Mouse (Mus musculus): ENCODE measurements at regions not wholly inside any gene's neighbourhood (a gene's known extent, or its start where the extent isn't known, plus 50 kb on each side); places are given as distances from the start of the nearest gene placed in this dataset.

DNA sequence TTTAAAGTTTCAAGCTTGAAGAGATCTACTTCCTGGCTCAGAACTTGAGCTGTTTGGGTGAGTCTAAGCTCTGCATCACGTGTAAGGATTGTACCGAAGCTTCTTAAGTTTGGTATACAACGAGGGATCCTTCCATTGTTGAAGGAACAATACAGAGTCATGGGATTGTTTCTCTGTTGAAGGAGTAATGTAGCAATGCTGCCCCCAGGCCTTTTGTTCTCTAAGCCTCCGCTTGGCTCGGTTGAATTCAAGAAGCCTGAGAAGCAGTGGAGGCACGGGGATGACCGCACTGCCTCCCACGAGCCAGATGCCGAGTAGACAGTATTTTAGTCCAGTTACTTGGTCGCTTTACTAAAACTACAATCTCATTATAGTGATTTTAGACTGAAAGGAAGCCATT lies 90.9 kb upstream of the Nampt start:
- no peak for DNase-seq (ENCODE audit: low read depth, low spot score)

DNA sequence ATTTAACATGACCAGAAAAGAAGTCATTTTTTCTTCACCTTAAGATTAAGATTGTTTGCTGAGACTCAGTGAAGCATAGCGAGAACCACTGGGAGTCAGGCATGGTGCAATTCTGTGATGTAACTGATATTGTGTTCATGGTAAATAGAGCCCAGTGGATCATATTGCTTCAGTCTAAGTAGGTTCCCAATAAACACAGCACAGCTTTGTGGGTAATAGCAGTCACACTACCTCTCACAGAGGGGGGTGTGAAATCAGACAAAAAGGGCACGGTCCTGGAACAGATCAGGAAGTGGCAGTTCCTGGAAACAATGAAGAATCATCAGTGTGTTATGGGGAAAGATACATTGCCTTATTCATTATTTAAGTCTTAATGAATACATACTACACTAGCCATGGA lies 84.1 kb upstream of the Nampt start:
- DNase-seq (ENCODE audit: low read depth, low spot score) = no peak

DNA sequence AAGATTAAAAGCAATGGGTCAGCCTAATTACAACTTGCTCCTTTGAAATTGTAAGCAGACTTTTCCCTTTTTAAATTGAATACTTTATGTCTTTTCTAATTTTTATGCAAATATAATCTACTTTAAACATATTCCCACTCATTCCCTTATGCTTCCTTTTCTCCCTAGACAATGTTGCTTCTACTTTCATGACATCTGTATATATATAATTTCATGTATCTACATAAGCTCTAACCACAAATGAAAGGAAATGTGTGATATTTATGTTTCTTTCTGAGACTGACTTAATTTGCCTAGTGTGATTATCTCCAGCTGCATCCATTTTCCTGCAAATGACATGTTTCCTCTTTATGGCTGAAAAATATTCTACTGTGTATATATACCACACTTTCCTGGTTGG lies 77.9 kb upstream of the Nampt start:
- no peak for DNase-seq (ENCODE audit: low read depth, low spot score)

DNA sequence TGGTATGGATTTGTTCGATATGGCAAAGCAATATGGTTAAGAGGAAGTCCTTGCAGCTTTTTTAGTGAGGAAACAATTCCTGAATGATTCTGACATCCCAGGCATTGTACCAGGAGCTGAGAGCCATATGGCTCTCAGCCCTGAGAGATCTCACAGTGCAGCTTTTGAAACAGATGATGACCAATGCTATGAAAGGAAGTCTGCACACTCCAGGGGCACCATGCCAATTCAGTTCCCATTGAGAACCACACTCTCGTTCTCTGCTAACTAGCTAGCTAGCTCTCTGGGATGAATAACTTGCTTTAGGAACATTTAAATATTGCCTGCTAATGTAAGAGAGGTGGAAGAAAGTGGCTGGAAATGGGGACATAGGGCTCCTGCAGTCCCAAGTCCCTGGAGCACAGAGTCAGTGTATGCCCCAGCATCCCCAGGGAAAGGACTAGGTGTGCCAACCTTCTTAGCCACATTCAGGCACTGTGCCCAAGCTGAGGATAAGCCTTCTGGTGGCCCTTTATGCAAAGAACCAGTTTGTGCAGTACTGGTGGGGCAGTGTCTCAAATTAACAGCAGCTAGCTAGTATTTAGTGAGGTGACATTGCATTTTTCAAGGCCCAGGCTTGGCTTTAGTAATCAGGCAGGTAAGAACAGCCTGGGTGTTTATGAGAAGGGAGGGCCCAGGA lies 61.8 kb upstream of the Nampt start:
- no peak for DNase-seq (ENCODE audit: low read depth, low spot score)

DNA sequence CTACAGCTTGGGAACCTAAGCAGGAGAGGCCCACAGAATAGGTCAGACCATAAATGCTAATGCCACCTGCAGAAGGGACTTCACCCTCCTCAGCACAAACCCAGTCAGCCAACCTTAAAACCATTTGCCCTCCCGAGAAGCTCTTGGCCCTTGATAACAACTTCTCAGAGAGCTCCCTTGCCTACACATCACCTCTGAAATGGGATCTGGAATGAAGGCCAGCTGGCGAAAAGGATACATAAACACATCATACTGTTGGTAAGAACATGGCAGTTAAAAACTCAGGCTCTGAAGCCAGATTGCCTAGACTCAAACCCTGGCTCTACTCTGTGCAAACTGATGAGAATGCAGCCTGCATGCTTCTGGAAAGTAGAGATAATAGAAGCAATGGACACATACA lies 61.2 kb upstream of the Nampt start:
- DNase-seq (ENCODE audit: low read depth, low spot score) = no peak

DNA sequence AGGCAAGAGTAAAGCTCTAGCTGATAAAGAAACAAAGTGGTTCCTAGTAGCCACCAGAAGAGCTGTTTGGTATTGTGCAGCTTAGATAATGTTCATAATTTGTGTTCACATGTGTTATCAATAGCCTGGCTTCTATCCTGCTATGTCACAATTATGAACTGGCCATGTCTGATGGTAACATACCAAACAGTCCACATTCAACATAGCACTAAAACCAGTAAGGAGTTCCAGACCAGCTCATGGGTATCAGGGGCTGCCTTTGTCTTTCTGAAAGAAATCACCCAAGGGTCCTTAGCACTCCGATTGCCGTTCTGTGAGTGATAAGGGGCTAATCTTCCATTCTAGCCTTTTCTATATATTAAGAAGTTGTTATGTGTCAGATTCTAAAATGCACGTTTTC lies 58.7 kb upstream of the Nampt start:
- DNase-seq (ENCODE audit: low read depth, low spot score) = no peak

DNA sequence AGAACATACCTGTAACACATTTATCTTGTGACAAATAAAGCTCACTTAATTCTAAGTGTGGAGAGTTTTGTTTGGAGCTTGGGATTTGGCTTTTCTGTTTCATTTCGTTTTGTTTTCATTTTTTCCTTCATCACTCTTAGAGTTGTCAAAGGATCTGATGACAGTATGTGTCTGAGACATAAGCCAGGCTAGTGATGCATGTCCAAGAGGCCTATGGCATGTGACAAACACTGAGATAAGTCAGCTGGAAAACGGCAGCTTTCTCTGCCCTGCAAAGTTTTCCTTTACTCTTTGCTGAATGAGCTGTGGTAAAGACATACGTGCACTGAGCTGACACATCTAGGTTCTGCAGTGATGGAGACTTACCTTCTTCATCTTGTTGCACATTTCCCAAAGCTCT lies 58.3 kb upstream of the Nampt start:
- DNase-seq (ENCODE audit: low read depth, low spot score) = no peak

DNA sequence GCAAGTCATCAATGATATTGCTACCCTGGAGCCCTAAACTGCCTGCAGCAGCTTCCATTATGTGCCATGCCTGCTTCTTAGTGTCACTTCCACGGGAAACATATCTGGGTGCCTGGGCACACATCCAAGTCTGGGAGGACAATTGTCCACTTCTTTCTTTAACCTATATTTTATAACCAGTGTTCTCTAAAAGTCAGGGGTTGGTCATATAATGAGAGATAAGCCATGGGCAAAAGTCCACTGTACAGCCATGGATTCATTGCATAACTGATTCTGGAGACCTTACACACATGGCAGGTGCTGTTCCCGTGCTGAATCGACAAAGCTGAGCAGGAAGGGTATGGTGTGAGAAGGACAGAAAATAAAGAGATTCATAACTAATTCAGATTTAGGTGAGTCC lies 55.1 kb upstream of the Nampt start:
- DNase-seq (ENCODE audit: low read depth, low spot score) = no peak

DNA sequence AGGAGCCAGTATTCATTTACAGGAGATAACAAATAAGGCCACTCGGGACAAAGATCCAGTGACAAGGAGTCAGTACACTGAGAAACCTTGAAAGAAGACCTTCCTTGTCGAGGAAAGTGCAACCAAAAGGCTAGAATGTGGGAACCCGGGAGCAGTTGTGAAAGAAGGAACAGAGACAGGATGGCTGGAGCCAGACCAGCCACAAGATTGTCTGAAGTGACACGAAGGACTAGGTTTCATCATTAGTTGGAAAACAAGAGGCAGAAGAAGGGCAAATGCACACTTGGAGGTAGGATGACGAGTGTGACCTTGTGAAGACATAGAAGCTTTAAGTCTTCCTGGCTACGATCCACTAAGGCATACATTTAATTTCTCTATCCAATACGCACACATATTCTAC lies 54.6 kb upstream of the Nampt start:
- no peak for DNase-seq (ENCODE audit: low read depth, low spot score)

DNA sequence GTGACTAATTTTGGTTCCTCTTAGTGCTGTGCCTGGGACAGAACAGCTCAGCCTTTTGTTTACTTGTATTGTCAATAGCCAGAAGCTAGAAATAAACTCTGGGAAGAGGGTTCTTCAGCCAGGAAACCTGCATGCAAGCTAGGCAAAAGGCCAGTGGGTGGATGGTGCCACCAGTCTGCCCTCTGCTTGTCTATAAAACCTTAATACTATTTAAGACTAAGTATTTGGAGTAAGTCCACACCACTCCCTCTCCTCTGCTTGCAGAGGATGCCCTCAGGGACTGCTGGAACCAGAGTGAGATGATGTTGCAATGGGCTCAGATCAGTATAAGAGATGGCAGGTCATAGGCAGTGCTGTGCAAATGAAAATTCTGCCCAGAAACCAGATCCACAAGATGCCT lies 53.5 kb upstream of the Nampt start:
- no peak for DNase-seq (ENCODE audit: low read depth, low spot score)

DNA sequence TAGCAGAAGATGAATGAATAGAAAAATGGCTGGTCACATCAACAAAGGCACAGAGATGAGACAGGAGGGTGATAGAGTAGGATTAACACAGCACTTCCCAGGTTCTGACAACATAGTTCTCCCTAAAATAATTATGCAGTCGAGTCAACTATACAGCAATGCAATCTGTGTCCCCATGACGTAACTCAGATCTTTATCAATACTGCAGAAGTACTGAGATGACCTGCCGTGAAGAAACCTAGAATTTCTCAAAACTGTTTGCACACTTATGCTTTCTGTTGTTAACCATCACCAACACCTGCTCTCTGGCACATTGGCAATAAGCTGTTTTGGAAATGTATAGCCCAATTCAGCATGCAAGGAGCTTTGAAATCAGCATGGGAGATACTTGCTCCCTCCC lies 52.8 kb upstream of the Nampt start:
- DNase-seq (ENCODE audit: low read depth, low spot score) = peak; percentile 50

DNA sequence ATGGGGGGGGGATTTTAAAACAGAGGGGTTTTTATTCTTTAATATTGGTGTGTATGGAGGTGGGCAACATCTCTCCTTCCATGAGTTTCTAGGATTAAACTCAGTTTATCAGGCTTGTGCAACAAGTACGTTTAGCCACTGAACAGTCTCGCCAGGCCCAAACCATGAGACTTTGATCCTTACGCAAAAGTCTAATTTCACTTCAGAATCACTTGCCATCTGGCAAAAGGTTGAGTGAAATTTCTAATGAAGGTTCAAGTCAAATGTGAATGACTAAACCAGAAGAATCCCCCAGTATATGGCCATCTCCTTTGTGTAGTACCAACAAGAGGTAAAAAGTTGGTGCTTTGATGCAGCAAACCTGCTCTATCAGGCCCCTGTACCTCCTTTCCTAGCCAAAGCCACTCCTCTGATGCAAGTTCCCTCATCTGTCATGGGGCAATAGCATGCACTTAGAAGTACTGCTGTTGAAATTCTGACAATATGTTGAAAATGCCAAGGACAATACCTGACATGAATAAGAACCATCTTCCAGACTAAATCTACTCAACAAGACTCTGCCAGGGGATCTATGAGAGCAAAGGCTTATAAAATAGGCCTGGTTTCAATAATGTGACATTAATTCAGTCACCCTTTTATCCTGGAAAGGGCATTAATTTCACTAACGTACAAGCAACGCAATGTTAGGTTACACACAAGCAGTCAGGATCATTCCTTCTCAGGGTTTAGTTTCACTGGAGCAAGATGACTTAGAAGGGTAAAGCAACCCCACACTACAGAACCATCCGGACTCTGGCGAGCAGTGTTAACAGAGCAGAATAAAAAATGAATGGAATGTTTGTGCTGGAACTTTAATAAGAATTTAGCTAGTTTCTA lies 51.9 kb upstream of the Nampt start:
- DNase-seq (ENCODE audit: low read depth, low spot score) = no peak

DNA sequence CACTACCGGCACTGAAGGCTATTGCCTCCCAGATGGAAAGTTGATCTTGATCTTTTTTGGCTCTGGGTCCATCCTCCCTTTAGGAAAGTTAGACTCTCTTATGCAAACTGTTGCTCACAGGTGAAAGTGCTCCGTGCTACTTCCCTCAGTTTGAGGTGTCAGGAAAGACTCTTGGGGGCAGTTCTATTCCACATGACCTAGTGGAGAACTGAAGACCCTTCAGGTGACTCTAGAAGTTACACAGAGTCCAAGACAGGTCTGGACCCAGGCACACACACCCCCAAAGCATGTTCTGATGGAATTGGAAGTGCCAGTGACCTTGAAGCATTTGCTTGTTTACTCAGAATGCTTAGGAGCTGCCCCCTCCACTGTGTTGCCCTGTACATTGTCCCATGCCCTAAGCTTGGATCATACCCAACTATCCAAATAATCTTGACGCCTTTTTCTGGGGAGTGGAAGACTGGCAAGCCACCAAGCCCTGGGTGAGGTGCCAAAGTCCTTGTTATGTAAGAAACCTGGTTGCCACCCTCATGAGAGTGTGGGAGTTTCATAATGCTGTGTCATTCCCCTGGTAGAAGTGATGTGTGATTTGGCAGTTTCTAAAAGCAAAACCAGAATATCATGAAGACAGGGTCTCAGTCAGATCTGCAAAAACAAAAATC lies 51.1 kb upstream of the Nampt start:
- no peak for DNase-seq (ENCODE audit: low read depth, low spot score)

DNA sequence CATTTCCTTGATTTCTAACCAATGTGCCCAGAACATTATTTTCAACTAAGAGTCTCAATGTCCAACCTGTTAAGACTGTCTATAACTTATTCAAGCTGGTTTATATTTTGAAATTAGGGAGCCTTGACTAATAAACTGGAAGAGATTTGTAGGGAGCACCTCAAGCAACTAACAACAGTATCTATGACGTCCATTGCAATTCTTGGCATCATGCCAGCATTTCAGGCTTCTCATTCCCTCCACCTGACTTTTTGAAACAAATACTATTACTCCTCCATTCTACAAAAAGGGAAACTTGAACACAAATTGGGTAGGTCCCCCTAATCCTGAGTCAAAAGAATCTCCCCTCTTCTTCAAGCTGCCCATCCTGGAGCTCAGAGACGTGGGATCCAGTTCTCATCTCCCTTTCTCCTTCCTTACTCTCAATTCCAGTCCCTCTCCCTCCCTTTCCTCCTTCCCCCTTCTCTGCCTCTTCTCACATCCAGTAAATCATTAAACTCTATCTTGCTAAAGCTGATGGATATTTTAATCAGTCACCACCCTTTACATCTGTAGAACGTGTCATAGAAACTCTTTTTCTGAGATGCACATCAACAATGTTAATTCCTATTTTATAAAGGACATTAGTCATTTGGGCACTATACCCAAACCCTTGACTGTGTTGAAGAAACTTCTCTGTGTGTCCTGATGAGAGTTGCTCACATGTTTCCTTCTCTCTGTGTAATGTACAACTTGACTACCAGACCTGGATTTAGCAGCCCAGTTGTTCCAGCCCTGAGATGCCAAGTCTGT lies 50.4 kb upstream of the Nampt start:
- DNase-seq (ENCODE audit: low read depth, low spot score) = no peak

All from CD4-positive, CD25-positive, alpha-beta regulatory T cell, adult 2 months (primary cell).